Mouse (Mus musculus) A20 (cell line): ENCODE measurements around the gene Lyzl4.

Source experiments
- DNase-seq: peaks from one replicate; pipeline ENCODE4 v3.0.0-alpha.2; 2011; ENCODE audit warnings: low read depth, low spot score

The Lyzl4 gene

DNA sequence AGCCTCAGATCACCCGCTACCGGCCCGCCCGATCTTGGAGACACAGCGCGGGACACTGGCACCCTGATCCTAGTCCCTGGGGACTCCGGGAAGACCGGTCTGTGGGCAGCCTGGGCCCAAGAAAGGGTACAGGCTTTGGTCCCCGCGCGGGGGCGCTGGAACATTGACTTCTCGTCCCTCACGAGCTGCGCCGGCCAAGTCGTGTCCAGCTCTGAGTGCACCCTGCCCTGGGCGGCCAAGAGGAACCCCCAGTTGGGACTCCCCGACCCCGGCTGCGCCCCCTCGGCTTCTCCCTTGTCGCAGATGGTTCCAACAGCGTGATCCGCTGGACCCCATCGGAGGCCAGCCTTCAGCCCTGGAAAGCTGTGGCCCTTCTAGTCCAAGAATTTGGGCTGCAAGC lies at the start of gene Lyzl4:
Lyzl4 (minus strand) TSS at position 96 of the 400 bp plus-strand sequence.
- peak; percentile 37 for DNase-seq

DNA sequence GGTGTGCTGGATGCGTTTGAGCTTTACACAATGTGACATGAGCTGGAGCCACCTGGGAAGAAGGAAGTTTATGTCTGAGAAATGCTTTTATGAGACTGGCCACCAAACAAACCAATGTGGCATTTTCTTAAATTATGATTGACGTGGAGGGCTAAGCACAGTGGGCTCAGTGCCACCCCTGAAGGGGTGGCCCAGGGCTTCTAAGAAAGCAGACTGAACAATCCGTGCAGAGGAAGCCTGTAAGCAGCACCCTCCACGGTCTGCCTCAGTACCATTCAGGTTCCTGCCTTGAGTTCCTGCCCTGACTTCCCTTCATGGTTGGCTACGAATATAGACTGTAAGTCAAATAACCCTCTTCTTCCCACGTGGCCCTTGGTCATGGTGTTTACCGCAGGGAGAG lies 48.8 kb upstream of the Lyzl4 start:
- DNase-seq, result no peak

DNA sequence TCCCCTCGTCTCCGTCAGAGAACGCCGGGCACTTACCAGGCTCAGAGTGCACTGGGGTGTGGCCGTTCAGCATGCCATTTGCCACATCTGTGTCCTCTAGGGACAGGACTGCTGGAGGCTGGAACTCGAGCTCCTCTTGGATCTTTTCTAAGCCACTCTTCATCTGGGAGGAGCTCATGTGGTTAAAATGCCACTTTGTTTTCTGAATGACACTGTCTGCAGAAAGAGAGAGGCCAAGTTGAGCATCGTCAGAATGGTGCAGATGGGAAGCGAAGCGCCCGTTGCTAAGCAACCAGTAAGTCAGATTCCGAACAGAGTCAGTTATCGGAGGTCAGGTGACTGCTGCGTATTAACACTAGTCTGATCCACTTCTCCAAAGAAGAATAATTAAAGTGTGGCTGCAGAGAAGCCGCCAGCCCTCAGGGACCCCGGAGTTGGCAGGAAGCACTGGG lies 48.3 kb upstream of the Lyzl4 start:
- DNase-seq, result no peak

DNA sequence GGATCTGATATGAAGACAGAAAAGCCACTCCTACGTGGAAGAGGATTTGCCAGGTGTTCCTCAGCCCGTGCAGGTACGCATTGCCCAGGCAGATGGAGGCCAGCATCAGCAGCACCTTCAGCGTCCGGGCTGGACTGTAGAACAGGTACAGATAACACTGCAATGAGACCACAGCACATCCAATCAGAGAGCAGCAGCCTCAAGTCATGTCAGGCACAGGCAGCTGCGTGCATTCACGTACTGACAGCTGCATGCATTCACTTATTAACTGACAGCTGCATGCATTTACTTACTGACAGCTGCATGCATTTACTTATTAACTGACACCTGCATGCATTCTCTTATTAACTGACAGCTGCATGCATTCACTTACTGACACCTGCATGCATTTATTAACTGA lies 42.8 kb upstream of the Lyzl4 start:
- DNase-seq, result no peak

DNA sequence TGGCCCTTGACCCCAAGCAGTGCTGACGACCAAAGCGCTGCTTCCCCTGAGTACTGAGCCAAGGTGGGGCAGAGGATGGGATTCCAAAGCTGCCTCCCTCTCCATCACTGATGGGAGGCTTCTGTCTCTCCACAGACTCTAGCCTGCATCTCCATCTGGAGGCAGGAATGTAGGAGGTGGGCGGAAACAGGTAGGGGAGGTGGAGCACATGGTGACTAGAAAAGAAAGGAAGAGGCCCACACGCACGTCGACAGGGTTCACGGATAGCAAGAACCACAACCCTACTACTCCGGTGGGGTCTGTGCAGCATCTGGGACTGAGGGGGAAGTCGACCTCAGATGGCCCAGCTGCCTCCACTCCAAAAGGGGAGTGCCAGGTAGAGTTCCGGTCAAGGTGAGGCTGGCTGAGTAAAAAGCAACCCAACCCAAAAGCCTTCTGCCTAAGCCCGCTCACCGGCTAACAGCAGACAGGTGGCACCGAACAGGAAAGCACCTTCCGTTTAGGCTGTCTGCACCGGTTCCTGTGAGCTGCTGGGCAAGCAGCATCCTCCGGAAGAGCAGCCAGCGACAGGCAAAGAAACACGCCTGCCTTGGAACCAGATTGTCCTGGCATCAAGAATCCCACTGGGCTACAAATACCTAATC lies 40.3 kb upstream of the Lyzl4 start:
- no peak for DNase-seq

DNA sequence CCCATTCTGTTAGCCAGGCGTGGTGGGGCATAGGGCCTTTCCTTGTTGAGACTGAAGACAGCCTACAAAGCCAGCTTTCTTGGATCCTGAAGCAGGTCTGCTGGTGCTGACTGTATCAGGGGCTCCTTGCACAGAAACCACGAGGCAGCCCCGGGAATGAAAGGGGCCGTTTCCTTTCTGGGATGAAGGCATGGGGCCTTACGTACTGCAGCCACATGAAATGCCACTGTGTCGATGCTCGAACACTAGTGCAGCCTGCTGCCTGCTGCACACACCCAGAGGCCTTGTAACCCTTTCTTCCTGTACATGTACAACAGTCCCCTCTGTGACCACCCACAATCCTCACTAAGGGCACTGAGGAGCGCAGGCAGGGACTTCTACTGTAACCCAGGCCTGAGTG lies 39.3 kb upstream of the Lyzl4 start:
- DNase-seq, result no peak

DNA sequence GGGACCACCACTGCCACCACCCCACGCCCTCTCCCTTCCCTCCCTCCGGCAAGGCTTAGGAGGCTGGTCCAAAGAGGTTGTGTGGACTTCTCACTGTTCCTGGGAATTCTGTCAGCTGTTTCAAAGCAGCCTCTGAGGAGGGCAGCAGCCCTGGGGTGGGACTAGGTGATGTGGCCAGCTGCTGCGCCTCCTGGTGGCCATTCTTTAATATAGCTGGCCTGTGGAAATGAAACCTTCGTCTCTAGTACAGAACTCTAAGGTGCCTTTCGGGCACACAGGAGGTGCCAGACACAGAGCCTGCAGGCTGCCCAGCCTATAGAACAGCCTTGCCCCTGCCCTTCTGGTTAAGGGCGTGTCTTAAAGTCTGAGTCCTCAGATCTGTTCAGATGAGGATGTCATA lies 37.7 kb upstream of the Lyzl4 start:
- peak; percentile 59 for DNase-seq

DNA sequence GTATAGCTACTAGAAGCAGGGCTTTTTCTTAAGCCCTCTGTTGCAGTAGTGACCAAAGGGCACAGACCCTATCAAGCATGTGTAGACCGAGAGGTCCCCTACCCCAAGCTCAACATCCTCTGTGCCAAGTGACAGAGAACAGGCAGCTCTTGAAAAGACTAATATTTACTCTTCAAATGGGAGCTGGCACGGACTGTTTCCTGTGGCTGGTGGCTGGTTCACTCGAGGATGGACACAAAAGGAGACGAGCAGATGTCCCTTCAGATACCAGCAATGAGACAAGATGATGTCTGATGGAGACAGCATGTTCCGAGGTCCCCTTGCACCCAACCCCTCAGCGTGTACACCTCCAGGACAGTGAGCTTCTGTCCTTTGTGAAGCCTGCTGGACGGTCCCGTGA lies 35.6 kb upstream of the Lyzl4 start:
- DNase-seq, result no peak

DNA sequence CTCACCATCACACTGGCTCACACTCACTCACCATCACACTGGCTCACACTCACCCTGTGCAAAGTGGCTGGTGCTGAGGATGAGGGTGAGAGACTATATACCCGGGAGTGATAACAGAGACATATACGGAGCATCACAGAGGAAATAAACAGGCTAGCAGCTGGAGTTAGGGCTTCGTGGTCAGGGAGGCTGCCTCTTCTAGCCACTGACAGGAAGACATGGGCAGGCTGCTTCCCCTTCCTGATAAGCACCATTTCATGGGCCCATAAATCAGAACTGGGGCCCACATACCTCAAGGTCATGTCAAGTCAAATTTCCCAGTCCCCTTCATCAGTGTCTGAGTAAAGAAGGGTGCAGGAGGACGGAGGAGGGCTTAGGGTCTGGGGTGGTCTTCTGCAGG lies 35.2 kb upstream of the Lyzl4 start:
- no peak for DNase-seq

DNA sequence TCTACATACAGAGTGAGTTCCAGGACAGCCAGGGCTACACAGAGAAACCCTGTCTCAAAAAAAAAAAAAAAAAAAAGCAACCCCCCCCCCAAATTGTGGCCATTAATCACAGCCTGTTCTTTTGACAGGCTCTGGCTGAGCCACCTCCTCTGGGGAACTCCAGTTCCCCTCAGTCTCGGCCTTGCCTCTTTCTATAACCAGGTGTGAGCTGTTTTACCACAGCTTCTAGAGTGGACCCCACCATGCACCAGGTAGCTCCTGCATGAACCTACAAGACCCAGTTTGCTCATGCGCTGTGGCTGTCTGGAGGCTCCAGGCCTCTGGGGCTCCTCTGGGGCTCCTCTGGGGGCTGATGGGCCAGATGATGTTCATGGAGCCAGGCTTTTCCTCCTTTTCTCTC lies 33.7 kb upstream of the Lyzl4 start:
- no peak for DNase-seq

DNA sequence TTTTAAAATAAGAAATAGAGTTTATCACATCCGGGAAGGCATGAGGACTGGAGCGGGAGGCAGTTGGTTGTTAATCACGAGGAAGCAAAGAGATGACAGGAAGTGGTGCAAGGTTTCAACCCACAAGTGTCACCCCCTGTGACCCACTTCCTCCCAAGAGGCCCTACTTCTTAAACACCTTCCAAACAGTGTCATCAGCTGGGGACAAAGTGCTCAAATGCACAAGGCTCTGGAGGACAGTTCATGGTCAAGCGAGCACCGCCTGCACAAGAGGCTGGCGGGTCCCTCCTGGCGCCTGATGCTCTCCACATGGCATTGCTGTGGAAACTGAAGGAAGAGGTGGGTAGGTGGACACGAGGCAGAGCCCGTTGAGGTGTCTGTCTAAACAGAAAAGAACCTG lies 33.1 kb upstream of the Lyzl4 start:
- DNase-seq, result peak; percentile 47

DNA sequence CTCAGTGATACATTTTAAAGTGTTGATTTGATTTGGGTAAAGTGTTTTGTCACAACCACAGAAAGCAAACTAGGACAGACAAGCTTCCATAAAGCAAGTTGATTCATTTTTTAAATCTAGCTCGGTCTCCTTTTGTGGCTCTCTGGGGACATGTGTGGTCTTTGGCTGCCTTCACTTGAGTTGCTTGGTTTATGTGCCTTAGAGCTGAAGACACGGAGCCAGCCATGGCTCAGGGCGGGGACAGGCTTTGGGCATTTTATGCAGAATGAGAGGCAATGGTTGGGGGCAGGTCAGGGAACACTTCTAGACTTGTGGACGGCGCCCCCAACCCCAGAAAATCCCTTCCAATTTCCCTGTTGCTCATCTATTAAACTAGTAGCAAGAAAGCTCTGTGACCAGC lies 31.8 kb upstream of the Lyzl4 start:
- no peak for DNase-seq

DNA sequence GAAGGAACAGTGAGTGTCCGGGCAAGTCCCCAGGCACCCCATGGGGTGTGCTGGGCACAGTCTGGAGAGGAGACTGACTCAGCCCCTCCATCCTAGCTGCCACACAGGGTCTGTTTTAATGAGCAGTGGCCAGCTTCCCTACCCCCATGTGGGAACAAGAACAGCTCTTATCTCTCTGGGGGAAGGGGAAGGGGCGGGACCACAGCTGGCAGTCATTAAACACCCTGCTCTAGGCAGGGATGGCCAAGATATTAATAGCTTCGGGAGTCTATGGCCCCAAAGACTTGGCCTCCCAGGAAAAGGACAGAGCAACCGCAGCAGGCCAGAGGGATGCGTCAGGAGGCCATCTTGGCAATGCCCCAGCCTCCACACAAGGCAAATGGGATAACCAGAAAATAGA lies 30.4 kb upstream of the Lyzl4 start:
- no peak for DNase-seq

DNA sequence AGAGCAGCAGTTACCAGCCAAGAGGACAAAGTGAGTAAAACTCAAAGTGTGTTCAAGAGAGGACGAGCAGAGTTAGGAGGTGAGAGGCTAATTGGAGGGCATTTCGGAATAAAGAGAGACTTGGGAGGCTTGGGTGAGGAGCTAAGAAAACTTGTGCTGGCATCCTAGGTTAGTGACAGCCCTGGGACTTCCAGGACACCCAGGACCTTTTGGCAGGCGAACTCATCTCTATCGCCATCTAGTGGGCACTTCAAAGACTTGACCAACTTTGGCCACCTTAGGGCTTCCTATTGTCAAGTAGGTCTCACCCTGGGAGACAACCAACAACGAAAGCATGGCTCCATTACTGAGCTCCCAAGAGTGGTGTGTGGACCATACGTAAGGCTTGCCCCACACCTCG lies 29.4 kb upstream of the Lyzl4 start:
- peak; percentile 60 for DNase-seq

DNA sequence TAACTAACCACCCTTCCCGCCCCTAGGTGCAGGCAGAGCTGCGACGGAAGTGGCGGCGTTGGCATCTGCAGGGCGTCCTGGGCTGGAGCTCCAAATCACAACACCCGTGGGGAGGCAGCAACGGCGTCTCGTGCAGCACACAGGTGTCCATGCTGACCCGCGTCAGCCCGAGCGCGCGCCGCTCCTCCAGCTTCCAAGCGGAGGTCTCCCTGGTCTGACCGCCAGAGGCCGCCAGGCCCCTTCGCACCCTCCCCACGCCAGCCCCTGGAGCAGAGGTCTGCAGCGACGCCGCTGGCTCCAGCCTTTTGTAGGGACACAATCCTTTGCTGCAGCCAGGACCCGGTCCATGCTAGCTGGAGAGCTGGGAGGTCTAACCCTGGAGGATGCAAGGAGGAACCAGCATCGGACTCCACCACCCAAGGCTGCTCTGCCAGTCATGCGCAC lies 27.5 kb upstream of the Lyzl4 start:
- no peak for DNase-seq

DNA sequence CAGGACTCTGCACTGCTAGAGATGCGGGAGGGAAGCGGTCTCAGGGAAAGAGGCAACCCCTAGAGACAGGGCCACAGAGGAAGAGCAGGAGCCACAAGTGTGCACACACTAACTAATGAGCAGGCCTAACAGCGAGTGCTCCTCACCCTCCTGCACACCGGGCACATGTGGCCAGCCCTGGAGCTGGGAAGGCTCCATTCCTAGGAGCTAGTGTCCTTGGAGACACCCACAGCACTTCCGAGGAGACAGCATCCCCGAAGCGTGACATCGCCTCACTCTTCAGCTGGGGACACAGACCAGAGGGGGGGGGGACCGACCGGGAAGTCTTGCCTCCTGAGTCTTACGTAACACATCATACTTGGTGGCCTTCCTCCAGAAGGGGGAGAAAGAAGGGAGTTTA lies 25.9 kb upstream of the Lyzl4 start:
- DNase-seq, result no peak

DNA sequence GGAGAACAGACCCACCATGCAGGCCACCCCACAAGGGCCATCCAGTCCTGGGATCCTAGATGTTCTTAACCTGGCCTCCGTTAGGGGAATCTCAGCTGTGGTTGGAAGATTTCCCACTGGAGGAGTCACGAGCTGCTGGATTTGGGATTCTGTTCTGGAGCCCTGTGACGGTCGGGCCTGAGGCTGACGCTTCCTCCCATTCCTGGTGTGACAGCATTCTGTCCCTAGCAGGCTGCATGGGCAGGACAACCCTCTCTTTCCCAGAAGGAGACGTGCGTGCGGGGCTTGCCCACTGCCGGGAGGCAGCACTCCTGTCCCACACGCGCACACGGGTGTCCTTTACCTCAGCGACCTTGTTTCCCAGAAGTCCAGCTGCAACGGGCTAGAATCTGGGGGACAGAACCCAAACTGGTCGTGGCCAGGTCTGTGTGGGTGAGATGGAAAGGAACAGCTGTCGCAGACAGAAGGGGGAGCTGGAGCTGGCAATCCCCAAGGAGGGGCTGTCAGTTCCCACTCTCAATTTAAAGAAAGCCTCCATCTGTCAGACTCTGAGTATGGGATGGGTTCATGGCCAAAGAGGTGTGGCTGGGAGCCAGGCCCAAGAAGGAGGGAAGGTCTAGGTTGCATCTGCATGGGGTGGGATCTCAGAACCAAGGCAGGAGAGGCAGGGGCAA lies 25.2 kb upstream of the Lyzl4 start:
- no peak for DNase-seq

DNA sequence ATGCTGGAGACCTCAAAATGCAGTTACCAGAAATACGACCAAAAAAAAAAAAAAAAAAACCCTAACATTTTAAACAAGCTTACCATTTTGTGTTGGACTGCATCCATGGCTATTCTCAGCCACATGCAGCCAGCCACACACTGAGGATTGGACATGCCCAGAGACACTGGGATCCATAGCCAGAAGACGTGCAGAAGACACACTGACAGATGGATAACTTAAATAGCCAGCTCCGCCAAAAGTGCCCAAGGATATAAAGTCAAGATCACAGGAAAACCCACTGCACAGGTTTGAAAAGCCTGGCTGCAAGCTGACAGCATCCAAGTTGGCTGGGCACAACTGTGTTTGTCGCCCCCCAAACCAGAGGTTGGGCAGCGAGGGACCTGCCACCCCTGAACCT lies 22.2 kb upstream of the Lyzl4 start:
- no peak for DNase-seq

DNA sequence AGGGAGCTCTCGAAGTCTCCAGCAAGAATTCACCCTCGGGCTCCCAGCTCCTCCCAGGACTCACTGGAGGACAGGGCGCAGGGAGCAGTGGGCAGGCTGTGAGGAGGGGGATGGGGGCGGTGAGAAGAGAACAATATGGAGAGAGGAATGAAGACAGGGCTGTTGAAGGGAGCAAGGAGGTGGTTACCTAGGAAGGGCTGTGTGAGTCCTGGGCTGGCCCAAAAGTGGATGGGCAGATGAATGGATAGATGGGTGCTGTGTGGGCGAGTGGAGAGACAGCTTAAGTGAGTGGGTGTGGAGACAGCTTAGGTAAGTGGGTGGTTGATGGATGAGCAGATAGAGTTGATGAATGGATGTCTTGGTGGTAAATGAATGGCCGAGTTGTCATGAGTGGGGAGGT lies 21.6 kb upstream of the Lyzl4 start:
- DNase-seq, result no peak

DNA sequence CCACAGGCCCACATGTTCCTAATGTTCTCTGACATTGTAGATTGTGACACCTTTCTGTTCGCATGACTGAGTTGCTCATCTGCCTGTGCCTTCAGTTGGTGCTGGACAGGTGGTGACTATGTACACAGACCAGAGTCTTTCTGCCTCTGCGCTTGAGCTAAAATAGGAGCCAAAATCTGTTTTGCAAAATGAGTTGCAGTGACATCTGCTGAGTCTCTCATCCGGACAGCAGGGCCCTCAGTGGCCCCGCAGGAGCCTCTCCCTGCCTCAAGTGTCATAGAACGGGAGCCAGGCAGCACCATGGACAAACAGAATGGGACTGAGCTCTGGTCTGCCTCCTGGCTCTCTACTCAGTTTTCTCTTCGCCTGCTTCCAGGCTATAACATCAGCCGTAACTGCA lies 17.9 kb upstream of the Lyzl4 start:
- DNase-seq, result peak; percentile 77

DNA sequence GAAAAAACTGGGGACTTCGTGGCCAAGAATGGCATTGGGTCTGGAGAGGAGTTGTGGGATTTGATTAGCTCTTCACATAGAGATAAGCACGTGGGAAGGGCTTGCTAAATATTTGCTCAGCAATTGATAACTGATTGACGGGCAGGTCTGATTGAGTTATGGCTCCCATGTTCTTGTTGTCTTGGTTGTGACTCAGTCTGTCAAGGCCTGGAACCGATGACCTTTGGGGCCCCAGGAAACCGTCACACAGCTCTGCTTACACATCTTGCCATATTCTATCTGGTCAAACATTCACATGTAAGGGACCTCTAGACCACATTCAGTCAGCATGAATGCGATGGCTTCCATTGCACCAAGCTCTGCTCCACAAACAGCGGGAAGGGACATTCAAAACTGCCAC lies 16.4 kb upstream of the Lyzl4 start:
- no peak for DNase-seq

DNA sequence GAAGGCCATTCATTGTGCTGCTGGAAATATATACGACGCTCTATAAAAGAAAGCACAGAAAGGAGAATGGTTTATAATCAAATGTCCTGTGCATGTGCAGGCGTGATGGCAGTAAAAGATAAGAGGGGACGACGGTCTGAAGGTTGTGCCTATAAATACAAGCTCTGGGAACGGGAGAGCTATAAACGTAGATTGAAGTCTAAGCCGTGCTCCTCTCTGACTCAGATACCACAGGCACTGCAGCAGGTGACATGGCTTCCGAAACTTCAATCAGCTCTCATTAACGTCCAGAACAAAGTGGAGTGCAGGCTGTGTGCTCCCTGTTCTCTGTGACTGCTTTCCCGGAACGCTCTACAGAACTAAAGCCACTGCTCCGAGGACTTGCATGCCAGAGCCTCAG lies 15.2 kb upstream of the Lyzl4 start:
- no peak for DNase-seq

DNA sequence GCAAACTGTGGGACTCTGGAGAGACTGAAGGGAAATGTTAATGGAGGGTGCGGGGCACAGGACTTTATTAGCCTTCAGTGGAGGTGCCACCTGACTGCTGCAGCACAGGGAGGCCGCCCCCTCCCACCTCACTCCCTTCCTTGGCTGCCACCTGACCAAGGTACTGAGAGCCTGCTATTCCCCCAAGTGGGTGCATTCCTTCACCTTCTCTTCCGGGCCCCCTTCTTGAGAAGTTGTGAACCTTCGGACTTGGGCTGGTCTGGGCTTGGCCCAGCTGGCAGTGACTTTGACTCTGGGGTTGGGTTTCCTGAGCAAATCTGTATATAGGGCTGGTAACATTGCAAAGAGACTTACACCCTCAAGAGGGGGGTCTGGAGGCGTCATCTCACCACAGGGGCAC lies 14.4 kb upstream of the Lyzl4 start:
- DNase-seq, result no peak

DNA sequence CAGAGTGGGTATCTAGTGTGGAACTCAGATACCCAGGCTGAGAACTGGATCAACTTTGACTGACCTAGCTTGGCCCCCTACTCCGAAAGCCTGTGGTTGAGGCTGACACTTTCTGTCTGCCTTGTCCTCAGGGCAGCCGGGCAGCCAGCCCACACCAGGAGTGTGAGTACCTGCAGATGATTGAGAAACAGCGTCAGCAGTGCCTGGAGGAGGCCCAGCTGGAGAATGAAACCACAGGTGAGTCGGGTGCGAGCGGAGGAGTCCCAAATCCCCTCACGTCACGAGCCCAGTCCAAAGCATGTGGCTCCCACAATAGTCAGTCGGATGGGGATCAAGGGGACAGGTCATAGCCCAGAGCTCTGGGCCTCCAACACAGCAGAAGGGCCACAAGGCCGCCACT lies 11.8 kb upstream of the Lyzl4 start:
- DNase-seq, result no peak
